Mouse (Mus musculus): ENCODE data around the gene Trib3.

The Trib3 gene

GRCm38 (mm10) chr2:152346776-152347465, 3.1 kb upstream of the Trib3 start:
- no peak for DNase-seq (ENCODE audit: low spot score)

GRCm38 (mm10) chr2:152345393-152345792, 1.6 kb upstream of the Trib3 start:
- DNase-seq (ENCODE audit: low spot score): no peak

GRCm38 (mm10) chr2:152344909-152345308, 1.1 kb upstream of the Trib3 start:
- DNase-seq (ENCODE audit: low spot score): no peak

GRCm38 (mm10) chr2:152344361-152344760, 529 bp upstream of the Trib3 start:
- DNase-seq (ENCODE audit: low spot score): peak; percentile 70

- DNase-seq (ENCODE audit: low spot score): no peak
Measured at GRCm38 (mm10) chr2:152339631-152340179, 4.1 kb downstream of the Trib3 start.

- DNase-seq (ENCODE audit: low spot score): no peak
Measured at GRCm38 (mm10) chr2:152338319-152338718, 5.5 kb downstream of the Trib3 start.

- no peak for DNase-seq (ENCODE audit: low spot score)
Measured at GRCm38 (mm10) chr2:152337591-152338212, 6.1 kb downstream of the Trib3 start.

- DNase-seq (ENCODE audit: low spot score): no peak
Measured at GRCm38 (mm10) chr2:152336856-152337255, 7.0 kb downstream of the Trib3 start.

GRCm38 (mm10) chr2:152335289-152335820, 8.5 kb downstream of the Trib3 start:
- no peak for DNase-seq (ENCODE audit: low spot score)

GRCm38 (mm10) chr2:152333345-152334006, 10.4 kb downstream of the Trib3 start:
- DNase-seq (ENCODE audit: low spot score): no peak

- DNase-seq (ENCODE audit: low spot score): peak; percentile 88
Measured at GRCm38 (mm10) chr2:152332101-152332825, 11.6 kb downstream of the Trib3 start, which contains the start of gene Rbck1. Gene Rbck1, minus strand, starts transcription at chr2:152332653.

- no peak for DNase-seq (ENCODE audit: low spot score)
Measured at GRCm38 (mm10) chr2:152330858-152331423, 12.9 kb downstream of the Trib3 start.

- no peak for DNase-seq (ENCODE audit: low spot score)
Measured at GRCm38 (mm10) chr2:152327980-152328379, 15.9 kb downstream of the Trib3 start.

GRCm38 (mm10) chr2:152326654-152327053, 17.2 kb downstream of the Trib3 start:
- no peak for DNase-seq (ENCODE audit: low spot score)

GRCm38 (mm10) chr2:152326157-152326556, 17.7 kb downstream of the Trib3 start:
- no peak for DNase-seq (ENCODE audit: low spot score)

GRCm38 (mm10) chr2:152324842-152325241, 19.0 kb downstream of the Trib3 start:
- no peak for DNase-seq (ENCODE audit: low spot score)

GRCm38 (mm10) chr2:152323971-152324370, 19.9 kb downstream of the Trib3 start:
- no peak for DNase-seq (ENCODE audit: low spot score)

GRCm38 (mm10) chr2:152322198-152322597, 21.6 kb downstream of the Trib3 start:
- DNase-seq (ENCODE audit: low spot score): no peak

- DNase-seq (ENCODE audit: low spot score): no peak
Measured at GRCm38 (mm10) chr2:152321558-152321957, 22.3 kb downstream of the Trib3 start.

GRCm38 (mm10) chr2:152317054-152317453, 26.8 kb downstream of the Trib3 start:
- DNase-seq (ENCODE audit: low spot score): no peak

- DNase-seq (ENCODE audit: low spot score): no peak
Measured at GRCm38 (mm10) chr2:152313926-152314325, 29.9 kb downstream of the Trib3 start.

- no peak for DNase-seq (ENCODE audit: low spot score)
Measured at GRCm38 (mm10) chr2:152312996-152313395, 30.8 kb downstream of the Trib3 start.

Measured in T-cell, adult 2 months (primary cell).